Mouse (Mus musculus) heart, embryonic 15.5 days (tissue): ENCODE measurements around the gene Kcnk6. TPM values are rescaled to one million over a fixed set of nuclear protein-coding genes. Genes with fewer than 3 reads are reported as not detected.

ENCODE experiments used
- ATAC-seq: fragments of 200-750 bp; cut with Nextera tagmentation; replicated peaks from 2 replicates; pipeline ENCODE4 v1.8.0; 2017; ENCODE audit warnings: low read depth, moderate TSS enrichment; ENCODE audit not compliant: insufficient number of reproducible peaks, insufficient read depth, low FRiP score
- H3K27ac ChIP-seq: fragments of 300-500 bp; sonication (generic); 2 replicates; pipeline ENCODE4 v1.5.1; 2015; ENCODE audit warnings: mild to moderate bottlenecking, inconsistent platforms
- H3K27me3 ChIP-seq: fragments of 300-500 bp; sonication (generic); 2 replicates; pipeline ENCODE4 v1.6.1; 2015; ENCODE audit warnings: inconsistent platforms
- H3K36me3 ChIP-seq: fragments of 300-500 bp; sonication (generic); 2 replicates; pipeline ENCODE4 v1.6.1; 2015; ENCODE audit warnings: mild to moderate bottlenecking, inconsistent platforms
- H3K4me1 ChIP-seq: fragments of 300-500 bp; sonication (generic); replicated peaks from 2 replicates; pipeline ENCODE4 v1.6.1; 2015; ENCODE audit warnings: inconsistent platforms
- H3K4me2 ChIP-seq: fragments of 300-500 bp; sonication (generic); 2 replicates; pipeline ENCODE4 v1.6.1; 2015; ENCODE audit warnings: inconsistent platforms, mild to moderate bottlenecking, moderate library complexity
- H3K4me3 ChIP-seq: fragments of 300-500 bp; sonication (generic); 2 replicates; pipeline ENCODE4 v1.5.1; 2015; ENCODE audit warnings: mild to moderate bottlenecking, inconsistent platforms
- H3K9ac ChIP-seq: fragments of 300-500 bp; sonication (generic); 2 replicates; pipeline ENCODE4 v1.6.1; 2015; ENCODE audit warnings: mild to moderate bottlenecking, inconsistent platforms
- H3K9me3 ChIP-seq: fragments of 300-500 bp; sonication (generic); replicated peaks from 2 replicates; pipeline ENCODE4 v1.6.1; 2016; ENCODE audit warnings: inconsistent platforms
- WGBS: fragments of 180-500 bp; shearing (Covaris S2); methylation state at CpG from one replicate; pipeline ENCODE4 v1.1.7; 2015; ENCODE audit warnings: mixed read lengths; 5-methylcytosine and 5-hydroxymethylcytosine counted together
- polyA plus RNA-seq: library from polyadenylated mRNA; unstranded; fragments of >200 nt; fragmentation: Nextera tagmentation; extraction: Ambion mirVana; gene quantifications from 2 replicates; pipeline ENCODE4 v1.2.1, GENCODE M21; 2015

Kcnk6 gene
- polyA plus RNA-seq, 1 experiment from 2014 or later, result 1.4 TPM

- no peak overlapping the region for H3K27ac ChIP-seq
- 74% methylated on average over 7 of the region's 7 CpGs for WGBS
Observed at GRCm38 (mm10) chr7:29265636-29266035, 33.3 kb upstream of the Kcnk6 start.

GRCm38 (mm10) chr7:29263831-29264230 is 31.5 kb upstream of the Kcnk6 start:
- WGBS, result 90% methylated on average over 3 of the region's 3 CpGs
- Histone ChIP-seq H3K4me3 (no peak overlapping the region), H3K9ac (no peak overlapping the region), H3K4me1 (peaks cover 29% of the 10 kb centered on the region), H3K27me3 (no peaks in the 10 kb centered on the region), H3K4me2 (no peak overlapping the region), H3K36me3 (0 out of 2 replicates have a peak, but pooled peaks cover 3% of the 10 kb centered on the region), H3K9me3 (no peaks in the 10 kb centered on the region), H3K27ac (no peak overlapping the region)
- ATAC-seq, result no peak

More at GRCm38 (mm10) chr7:29265636-29266035, 33.3 kb upstream of the Kcnk6 start:
- H3K4me3 ChIP-seq, result no peak overlapping the region
- no peaks in the 10 kb centered on the region for H3K36me3 ChIP-seq
- H3K9ac ChIP-seq, result no peak overlapping the region
- H3K9me3 ChIP-seq, result no peaks in the 10 kb centered on the region
- no peak overlapping the region for H3K4me2 ChIP-seq
- no peak for ATAC-seq
- H3K4me1 ChIP-seq, result peaks cover 25% of the 10 kb centered on the region
- no peaks in the 10 kb centered on the region for H3K27me3 ChIP-seq

- peaks cover 34% of the 10 kb centered on the region for H3K4me1 ChIP-seq
- 52% methylated on average over 6 of the region's 6 CpGs for WGBS
- no peak overlapping the region for H3K4me2 ChIP-seq
- no peak for ATAC-seq
- H3K9ac ChIP-seq, result no peak overlapping the region
- no peaks in the 10 kb centered on the region for H3K9me3 ChIP-seq
- no peak overlapping the region for H3K4me3 ChIP-seq
- H3K36me3 ChIP-seq, result 0 out of 2 replicates have a peak, but pooled peaks cover 3% of the 10 kb centered on the region
- peak overlapping the region; percentile 31; the same call in 1 of the 2 replicates for H3K27ac ChIP-seq
- H3K27me3 ChIP-seq, result no peaks in the 10 kb centered on the region
Observed at GRCm38 (mm10) chr7:29262151-29262550, 29.8 kb upstream of the Kcnk6 start.

- Histone ChIP-seq H3K4me1 (peaks cover 22% of the 10 kb centered on the region), H3K9me3 (no peaks in the 10 kb centered on the region), H3K9ac (no peak overlapping the region), H3K27me3 (no peaks in the 10 kb centered on the region), H3K4me2 (no peak overlapping the region), H3K27ac (no peak overlapping the region), H3K36me3 (0 out of 2 replicates have a peak, but pooled peaks cover 3% of the 10 kb centered on the region), H3K4me3 (no peak overlapping the region)
- ATAC-seq, result no peak
- 77% methylated on average over 10 of the region's 10 CpGs for WGBS
Observed at GRCm38 (mm10) chr7:29259781-29260730, 27.7 kb upstream of the Kcnk6 start.

- no peaks in the 10 kb centered on the region for H3K27me3 ChIP-seq
- ATAC-seq, result no peak; the same call in 1 of the 2 replicates
- H3K4me1 ChIP-seq, result peaks cover 15% of the 10 kb centered on the region
- 86% methylated on average over 1 of the region's 1 CpGs for WGBS
- no peak overlapping the region for H3K9ac ChIP-seq
- H3K9me3 ChIP-seq, result no peaks in the 10 kb centered on the region
- H3K27ac ChIP-seq, result no peak overlapping the region; the same call in 1 of the 2 replicates
- no peak overlapping the region for H3K4me2 ChIP-seq
- 0 out of 2 replicates have a peak, but pooled peaks cover 3% of the 10 kb centered on the region for H3K36me3 ChIP-seq
- no peak overlapping the region for H3K4me3 ChIP-seq
Observed at GRCm38 (mm10) chr7:29257368-29257767, 25.1 kb upstream of the Kcnk6 start.

- ATAC-seq, result no peak
- H3K9ac ChIP-seq, result no peak overlapping the region
- H3K9me3 ChIP-seq, result no peaks in the 10 kb centered on the region
- 75% methylated on average over 4 of the region's 4 CpGs for WGBS
- no peak overlapping the region for H3K4me2 ChIP-seq
- 0 out of 2 replicates have a peak, but pooled peaks cover 3% of the 10 kb centered on the region for H3K36me3 ChIP-seq
- no peak overlapping the region for H3K27ac ChIP-seq
- no peak overlapping the region for H3K4me3 ChIP-seq
- no peaks in the 10 kb centered on the region for H3K27me3 ChIP-seq
- H3K4me1 ChIP-seq, result peaks cover 10% of the 10 kb centered on the region; the same call in 1 of the 2 replicates
Observed at GRCm38 (mm10) chr7:29255875-29256274, 23.6 kb upstream of the Kcnk6 start.

GRCm38 (mm10) chr7:29253842-29254241 is 21.5 kb upstream of the Kcnk6 start:
- ATAC-seq, result no peak
- H3K27me3 ChIP-seq, result no peaks in the 10 kb centered on the region
- H3K9ac ChIP-seq, result no peak overlapping the region
- no peaks in the 10 kb centered on the region for H3K9me3 ChIP-seq
- no peaks in the 10 kb centered on the region for H3K36me3 ChIP-seq
- 0 out of 2 replicates have a peak, but pooled peaks cover 5% of the 10 kb centered on the region for H3K4me1 ChIP-seq
- H3K4me2 ChIP-seq, result no peak overlapping the region
- WGBS, result 40% methylated on average over 5 of the region's 5 CpGs
- H3K4me3 ChIP-seq, result no peak overlapping the region
- no peak overlapping the region for H3K27ac ChIP-seq

- no peak overlapping the region for H3K4me2 ChIP-seq
- no peak for ATAC-seq
- no peak overlapping the region for H3K27ac ChIP-seq
- H3K36me3 ChIP-seq, result no peaks in the 10 kb centered on the region
- no peaks in the 10 kb centered on the region for H3K9me3 ChIP-seq
- 75% methylated on average over 3 of the region's 3 CpGs for WGBS
- H3K4me1 ChIP-seq, result peaks cover 22% of the 10 kb centered on the region
- H3K4me3 ChIP-seq, result no peak overlapping the region
- H3K9ac ChIP-seq, result no peak overlapping the region
- no peaks in the 10 kb centered on the region for H3K27me3 ChIP-seq
Observed at GRCm38 (mm10) chr7:29251166-29251565, 18.9 kb upstream of the Kcnk6 start.

GRCm38 (mm10) chr7:29248261-29248841 is 16.0 kb upstream of the Kcnk6 start, which contains the start of gene 2200002D01Rik:
Gene 2200002D01Rik (minus strand): TSS chr7:29248466.
- H3K27me3 ChIP-seq, result no peaks in the 10 kb centered on the region
- WGBS, result 14% methylated on average over 20 of the region's 20 CpGs
- H3K36me3 ChIP-seq, result peaks cover 22% of the 10 kb centered on the region

GRCm38 (mm10) chr7:29247706-29248105 is 15.4 kb upstream of the Kcnk6 start:
- Histone ChIP-seq H3K4me3 (peak overlapping the region; percentile 43), H3K4me1 (peaks cover 22% of the 10 kb centered on the region), H3K9ac (peak overlapping the region; percentile 38), H3K4me2 (peak overlapping the region; percentile 72), H3K9me3 (no peaks in the 10 kb centered on the region), H3K27ac (peak overlapping the region; percentile 31; the same call in 1 of the 2 replicates), H3K36me3 (peaks cover 22% of the 10 kb centered on the region), H3K27me3 (no peaks in the 10 kb centered on the region)
- 12% methylated on average over 19 of the region's 19 CpGs for WGBS
- peak; percentile 19; the same call in 1 of the 2 replicates for ATAC-seq

More at GRCm38 (mm10) chr7:29248261-29248841, 16.0 kb upstream of the Kcnk6 start, which contains the start of gene 2200002D01Rik:
- peak; percentile 33; the same call in 1 of the 2 replicates for ATAC-seq
- Histone ChIP-seq H3K27ac (peak within 1 kb of the TSS; percentile 31; the same call in 1 of the 2 replicates), H3K9ac (peak within 1 kb of the TSS; percentile 38), H3K9me3 (no peaks in the 10 kb centered on the region), H3K4me2 (peak within 1 kb of the TSS; percentile 72), H3K4me1 (peaks cover 22% of the 10 kb centered on the region), H3K4me3 (peak within 1 kb of the TSS; percentile 43)

- 30% methylated on average over 16 of the region's 16 CpGs for whole genome bisulfite sequencing
- Histone ChIP-seq H3K27me3 (no peaks in the 10 kb centered on the region), H3K4me3 (peak overlapping the region; percentile 43), H3K9me3 (no peaks in the 10 kb centered on the region), H3K9ac (peak overlapping the region; percentile 38; the same call in 1 of the 2 replicates), H3K36me3 (peaks cover 22% of the 10 kb centered on the region), H3K27ac (no peak overlapping the region), H3K4me2 (peak overlapping the region; percentile 72), H3K4me1 (peaks cover 22% of the 10 kb centered on the region)
- ATAC-seq, result no peak
Observed at GRCm38 (mm10) chr7:29247314-29247700, 15.0 kb upstream of the Kcnk6 start.
